Mouse (Mus musculus): ENCODE results near the gene Ccdc149. TPM values are rescaled to one million over a fixed set of nuclear protein-coding genes. Genes with fewer than 3 reads are reported as not detected.

The Ccdc149 gene
- 1 to 10 TPM in 1 of 2 experiments, under 1 TPM in 1; 0.68 to 1.3 TPM for total RNA-seq (2021)
- long read RNA-seq, experiment 1, partial matches to known transcripts = 0 of 4 reads
- long read RNA-seq, experiment 1, other reads (novel, unspliced or antisense) = 0 of 4 reads
- long read RNA-seq, experiment 2 = 0 reads

DNA sequence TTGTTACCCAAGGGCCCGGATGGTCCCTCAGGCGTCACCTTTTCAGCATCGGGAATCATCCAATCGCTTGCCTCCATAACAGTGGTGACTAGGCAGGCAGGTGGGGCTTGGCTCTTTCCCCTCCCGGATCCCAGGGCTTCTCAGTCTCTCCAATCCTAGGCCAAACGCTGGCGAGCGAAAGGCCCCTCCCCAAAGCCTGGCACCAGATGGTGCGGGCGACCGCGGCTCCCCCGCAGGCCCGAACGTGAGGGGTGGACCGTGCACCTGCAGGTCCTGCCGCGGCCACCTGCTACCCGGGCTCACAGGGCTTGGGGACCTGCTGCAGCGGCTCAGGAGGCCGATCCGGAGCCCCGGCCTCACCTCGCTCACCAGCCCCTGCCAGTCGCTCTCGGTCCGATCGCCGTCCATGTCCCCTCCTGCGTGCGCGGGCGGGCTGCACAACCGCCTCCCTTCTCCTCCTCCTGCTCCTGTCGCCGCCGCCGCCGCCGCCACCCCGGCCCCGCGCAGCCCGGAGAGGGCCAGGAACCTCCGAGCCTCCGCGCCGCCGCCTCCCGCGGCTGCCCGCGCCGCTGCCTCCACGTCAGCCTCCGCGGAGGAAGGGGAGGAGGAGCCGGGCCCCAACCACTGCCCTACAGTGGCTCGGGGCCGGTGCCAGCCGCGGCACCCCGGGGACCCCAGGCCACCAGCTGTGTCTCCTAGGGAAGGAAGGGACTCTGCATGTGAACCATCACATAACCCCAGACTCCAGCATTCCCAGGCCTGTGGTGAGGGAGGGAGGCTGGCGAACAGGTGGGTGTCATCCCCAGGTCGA lies at the start of gene Ccdc149:
TSS of gene Ccdc149 (minus strand) at position 531 of the 811 bp plus-strand sequence.
- DNase-seq (ENCODE audit: low spot score) = peak; percentile 32

DNA sequence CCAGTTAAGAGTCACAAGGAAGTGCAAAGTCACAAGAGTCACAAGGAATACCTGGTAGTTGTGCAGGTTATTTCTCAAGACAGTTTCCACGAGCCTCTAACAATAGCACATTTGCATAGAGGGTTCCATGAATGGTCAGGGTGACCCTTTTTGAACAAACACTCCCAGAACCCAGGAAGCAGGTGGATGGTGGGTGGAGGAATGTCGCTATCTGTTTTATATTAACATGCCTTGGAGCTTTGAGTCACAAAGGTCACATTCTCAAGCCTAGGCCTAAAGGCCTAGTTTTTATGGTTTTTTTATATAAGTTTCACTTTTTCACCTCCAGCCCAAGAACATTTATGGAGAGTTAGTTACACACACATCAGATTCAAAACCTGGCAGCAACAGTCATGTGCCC lies 48.6 kb upstream of the Ccdc149 start:
- DNase-seq (ENCODE audit: low spot score) = no peak

DNA sequence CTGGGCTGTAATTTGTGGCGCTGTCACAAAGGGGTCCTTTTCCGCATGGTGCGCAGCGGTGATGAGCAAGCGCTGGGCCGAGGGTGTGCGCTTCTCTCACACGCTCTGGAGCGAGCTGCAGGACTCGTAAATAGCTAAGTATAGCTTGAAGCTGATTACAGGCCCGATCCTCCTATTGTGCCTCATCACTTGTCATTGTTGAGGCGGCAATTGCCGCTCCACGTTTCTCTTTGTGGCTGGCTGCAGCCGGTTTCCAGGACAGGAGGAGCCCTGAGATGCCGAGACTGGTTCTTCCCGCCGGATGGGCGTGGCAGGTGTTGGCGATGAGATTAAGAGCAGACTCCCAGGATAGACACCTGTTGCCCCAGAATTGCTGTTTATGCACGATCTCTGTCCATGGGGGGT lies 44.8 kb upstream of the Ccdc149 start:
- no peak for DNase-seq (ENCODE audit: low spot score)

DNA sequence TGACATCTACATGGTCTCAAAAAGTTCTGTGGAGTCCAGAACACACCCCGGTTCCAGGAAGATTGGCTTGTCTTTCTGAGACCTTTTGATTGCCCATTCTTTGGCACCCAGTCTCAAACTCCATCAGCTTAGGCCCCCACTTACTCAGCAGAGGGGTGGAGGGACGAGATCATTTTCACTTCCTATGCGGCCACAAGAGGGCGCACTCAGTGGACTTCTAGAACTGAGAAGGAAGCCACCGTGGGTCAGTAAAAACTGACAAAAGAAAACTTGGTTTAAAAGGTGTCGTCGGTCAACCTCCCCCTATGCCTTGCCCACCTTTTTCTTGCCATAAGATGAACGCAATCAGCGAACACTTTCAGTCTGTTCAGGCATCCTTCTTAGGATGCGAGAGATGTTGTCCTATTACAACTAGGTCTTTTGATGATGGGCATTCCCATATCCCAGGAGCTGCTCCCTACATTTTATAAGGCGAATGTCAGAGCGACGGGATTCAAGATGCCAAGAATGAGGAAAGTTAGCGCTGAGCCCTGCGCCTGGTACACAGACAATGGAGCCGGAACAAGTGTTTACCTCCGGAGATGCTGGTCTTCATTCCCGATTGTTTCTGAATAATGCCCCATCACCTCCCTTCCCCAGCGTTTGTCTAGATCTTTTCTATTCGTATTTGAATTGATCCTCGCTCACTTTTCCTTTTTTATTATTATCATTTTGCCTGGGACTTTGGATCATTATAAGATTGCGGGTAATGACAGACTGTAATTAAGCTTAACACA lies 44.1 kb upstream of the Ccdc149 start:
- peak; percentile 74 for DNase-seq (ENCODE audit: low spot score)

DNA sequence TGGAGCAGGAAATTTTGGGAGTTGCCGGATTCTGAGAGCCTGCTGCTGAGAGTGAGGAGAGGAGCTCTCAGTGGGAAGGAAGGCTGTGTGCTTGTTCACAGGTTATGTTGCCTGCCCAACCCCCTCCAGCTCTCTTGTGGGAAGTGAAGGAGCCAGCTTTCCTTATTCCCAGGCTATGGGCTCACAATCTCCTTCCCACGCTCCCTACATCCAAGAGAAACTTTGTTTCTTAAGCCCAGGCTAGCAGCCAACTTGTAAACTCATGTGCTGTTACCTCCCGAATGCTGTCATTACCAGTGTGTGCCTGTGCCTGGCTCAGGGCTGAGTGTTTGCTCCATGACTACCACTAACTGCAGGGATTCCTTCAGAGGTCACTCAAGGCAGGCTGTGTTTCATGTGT lies 39.8 kb upstream of the Ccdc149 start:
- DNase-seq (ENCODE audit: low spot score) = peak; percentile 8

DNA sequence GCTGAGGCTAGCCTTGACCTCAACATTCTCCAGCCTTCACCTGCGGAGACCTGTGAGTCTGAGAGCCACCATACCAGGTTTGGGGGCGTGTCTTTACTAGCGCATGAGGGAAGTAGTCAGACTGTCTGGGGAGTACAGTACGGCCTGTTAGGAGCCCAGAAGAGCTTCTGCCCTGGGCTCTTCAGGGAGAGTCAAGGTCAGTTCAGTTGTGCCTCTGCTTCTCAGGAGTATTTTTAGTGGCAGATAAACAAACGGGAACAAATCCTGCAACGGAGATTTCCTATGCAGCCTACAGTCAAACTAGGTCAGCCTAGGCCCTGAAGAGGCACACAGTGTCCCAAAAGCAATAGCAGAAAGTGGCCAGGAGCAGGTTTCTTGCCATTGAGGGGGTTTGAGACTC lies 38.1 kb upstream of the Ccdc149 start:
- no peak for DNase-seq (ENCODE audit: low spot score)

DNA sequence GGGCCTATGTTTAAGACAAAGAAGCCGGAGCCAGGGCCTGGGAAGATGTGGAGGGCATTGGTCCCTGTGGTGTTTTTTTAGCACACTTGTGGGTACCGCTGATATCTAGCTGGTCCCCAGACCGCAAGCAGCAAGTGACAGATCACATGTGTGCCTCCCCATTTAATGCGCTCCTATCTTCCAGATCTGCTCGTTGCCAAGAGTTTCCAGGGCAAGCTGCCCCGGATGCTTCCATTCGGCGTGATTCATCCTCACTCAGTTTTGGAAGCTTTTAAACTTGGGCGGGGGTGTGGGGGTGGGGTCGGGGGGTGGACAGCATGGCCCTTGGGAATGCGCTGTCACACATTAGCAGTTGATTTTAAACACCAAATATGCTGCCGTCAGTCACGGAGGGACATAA lies 33.3 kb upstream of the Ccdc149 start:
- peak; percentile 27 for DNase-seq (ENCODE audit: low spot score)

DNA sequence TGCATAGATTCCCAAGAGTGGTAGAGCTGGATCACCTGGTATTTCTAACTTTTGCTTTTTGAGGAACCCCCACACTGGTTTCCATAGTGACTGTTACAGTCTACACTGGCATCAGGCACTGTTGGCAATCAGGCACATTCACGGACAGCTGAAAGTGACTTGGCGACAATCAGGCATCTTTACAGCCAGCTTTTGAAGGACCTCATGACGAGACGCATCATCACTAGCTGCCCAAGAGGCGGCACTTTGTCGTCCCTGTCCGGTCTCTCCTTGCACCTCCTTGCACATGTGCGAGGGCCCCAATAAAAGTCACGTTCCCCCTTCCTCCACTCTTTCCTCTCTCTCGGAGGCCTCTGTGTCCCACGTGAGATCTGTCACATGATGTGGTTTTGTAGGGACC lies 32.8 kb upstream of the Ccdc149 start:
- DNase-seq (ENCODE audit: low spot score) = no peak

DNA sequence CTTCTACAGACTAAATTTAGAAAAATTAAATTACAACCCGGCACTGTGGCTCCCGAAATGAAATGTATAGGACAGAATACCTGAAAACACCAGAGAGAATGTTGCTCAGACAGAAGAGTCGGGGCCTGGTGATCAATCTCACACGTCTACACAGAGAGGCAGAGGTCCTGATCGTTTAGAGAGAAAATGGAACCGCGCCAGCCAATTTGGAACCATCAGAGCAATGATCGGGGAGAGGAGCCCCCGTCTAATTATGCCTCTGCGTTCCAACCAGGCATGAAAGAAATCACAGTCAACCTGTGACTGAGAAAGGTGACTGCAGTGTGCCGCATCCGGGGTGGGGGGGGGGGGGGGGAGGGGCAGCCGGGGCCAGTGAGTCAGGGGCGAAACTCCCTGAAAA lies 24.4 kb upstream of the Ccdc149 start:
- DNase-seq (ENCODE audit: low spot score) = no peak

DNA sequence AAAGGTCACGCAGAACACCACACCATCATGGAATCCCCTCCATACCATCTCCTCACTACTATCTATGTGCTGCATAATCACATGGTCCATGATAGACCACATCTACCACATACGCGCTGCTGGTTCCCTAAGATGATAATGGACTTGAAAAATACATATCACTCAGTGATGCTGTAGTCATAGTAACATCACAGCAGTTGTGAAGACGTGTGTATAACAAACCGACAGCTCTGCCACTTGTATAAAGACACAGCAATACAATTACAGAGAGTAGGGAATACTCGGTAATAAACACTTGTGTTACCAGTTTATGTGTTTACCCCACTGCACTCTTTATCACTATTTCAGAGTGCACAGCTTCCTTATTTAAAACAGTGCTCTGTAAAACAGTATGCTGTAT lies 20.2 kb upstream of the Ccdc149 start:
- no peak for DNase-seq (ENCODE audit: low spot score)

DNA sequence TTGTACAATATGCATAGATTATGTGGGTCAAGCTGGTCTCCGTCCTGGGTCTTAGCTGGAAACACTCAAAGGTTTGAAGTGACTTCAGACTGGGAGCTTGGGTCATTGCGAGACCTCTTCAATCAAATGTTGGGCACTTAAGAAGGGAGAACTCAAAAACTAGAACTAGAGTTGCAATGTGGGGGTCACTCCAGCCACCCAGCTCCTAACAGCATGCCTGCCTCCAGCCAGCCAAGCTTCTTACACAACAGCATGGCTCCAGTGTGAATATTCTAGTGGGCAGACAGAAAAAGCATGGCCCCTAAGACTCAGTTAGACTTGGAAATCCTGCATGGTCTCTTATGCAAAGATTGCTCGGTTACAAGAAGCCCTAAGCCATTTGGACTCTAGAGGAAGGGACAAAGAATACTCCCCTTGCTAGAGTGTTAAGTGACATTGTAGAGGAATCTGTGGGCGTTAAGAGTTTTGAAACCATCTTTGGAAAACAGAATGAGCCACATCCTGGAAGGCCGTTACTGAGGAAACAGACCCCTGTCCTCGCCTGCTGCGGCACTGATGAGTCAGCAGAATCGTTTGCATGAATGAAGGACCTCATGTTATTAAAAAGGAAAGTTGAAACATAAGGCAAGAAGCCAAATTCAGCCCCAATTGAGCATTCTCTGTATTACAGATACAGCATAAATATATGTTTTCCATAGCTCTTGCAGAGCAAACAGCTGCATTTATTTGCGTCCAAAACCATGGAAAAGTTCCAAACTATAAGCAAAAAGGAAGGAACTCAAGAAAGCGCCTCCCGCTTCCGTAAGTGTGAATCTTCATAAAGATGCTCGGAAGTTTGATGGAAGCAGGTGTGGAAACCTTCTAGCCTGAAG lies 16.5 kb upstream of the Ccdc149 start:
- no peak for DNase-seq (ENCODE audit: low spot score)

DNA sequence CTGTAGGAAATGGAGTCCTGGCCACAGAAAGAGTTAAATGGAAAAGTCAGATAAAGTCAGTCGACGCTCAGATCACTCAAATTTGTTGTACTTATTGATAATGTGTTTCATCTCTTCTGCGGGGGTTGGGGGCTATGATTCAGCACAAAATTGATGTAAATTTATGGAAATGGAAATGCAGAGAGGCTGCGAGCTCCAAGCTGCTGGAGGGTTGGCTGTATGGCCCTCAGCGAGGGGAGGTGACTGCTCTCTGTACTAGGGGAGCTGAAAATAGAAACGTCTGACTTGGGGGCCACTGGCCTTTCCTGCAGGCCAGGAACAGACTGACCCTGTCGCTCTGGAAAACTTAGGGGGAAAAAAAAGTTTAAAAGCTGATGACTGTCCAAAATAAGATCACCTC lies 5.5 kb upstream of the Ccdc149 start:
- no peak for DNase-seq (ENCODE audit: low spot score)

DNA sequence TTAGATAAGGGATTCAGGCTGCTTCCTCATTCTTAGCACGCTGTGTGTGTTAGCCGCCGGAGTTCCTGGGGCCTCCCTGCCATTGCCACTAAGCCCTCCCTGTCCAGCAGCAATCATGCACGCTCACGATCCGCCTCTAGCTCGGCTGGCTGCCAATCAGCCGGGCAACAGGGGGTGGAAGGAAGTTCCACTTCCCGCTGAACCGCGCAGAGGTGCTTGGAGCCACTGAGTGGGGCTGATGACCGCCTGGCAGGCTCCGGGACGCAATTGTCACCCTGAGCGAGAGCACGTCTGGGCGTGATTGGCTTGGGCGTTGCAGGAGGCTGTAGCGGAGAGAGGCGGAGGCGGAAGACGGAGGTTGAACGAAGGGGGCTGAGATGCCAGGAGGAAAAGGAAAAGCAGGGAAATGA lies 5.0 kb upstream of the Ccdc149 start:
- peak; percentile 68 for DNase-seq (ENCODE audit: low spot score)

DNA sequence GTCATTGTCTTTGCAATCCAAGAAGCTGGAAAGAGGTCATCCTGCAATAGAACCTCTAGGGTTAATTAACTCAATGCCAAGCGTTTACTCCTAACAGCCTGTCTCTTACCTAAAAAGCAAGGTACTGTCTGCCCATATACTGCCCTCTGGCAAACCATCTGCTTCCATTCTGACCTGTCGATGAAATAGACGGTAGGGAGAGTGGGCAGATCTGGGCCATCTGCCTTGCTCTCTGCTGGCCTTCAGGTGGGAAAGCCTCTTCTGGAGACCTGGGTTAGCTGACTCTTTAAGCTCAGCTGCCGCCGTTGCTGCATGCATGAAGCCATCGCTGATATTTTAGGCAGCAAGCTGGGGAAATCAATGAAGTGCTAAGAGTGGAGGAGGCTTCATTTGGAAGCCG lies 2.7 kb upstream of the Ccdc149 start:
- DNase-seq (ENCODE audit: low spot score) = no peak

DNA sequence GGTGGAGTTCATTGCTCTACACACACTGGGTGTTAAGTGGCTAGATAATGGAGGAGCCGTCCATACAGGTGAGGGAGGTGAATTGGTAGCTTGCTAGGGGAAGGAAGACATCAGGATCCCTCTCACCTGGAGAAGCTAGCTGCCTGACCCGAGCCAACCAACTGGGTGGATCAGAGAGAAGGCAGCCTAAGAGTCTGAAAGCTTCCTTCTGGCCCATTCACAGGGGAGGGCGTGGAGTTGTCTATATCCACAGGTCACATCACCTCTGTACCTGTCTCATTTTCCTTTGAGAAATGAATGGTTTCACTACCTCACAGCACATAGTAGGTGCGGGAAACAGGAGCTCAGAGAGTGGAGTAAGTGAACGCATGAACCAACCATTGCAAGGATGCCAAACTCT lies 770 bp downstream of the Ccdc149 start:
- no peak for DNase-seq (ENCODE audit: low spot score)

DNA sequence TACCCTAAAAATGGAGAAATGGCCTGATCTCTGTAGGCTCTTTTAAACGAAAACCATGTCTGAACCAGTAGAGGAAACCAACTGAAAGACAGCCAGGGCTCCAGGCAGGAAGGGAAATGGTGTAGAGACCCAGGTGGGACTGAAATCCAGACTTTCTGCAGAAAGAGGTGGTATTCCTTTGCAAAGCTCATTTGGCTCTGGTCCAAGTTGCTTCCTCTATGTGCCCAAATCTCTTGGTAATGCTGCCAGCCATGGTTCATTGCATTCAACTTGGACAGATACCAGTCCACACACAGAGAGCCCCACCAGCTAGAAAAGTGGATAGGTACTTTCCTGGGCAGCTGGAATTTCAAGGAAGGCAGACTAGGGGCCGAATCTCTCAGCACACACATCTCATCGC lies 3.5 kb downstream of the Ccdc149 start:
- DNase-seq (ENCODE audit: low spot score) = no peak

DNA sequence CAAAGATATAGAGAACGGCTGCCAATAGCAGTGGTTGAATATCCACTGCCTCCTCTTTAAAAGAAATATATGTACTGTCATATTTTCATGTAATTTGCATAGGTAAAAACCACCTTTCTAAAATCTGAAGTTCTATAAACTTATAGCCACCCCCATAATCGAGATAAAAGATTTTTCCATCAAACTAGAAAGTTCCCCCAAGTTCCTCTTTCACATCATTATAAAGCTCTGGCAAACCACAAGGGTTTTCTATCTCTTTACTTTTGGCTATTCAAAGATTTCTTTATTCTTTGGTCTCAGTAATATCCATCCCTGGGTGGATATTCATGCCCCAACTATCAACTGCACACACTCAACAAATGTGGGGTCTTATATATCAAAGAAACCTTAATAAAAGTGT lies 8.9 kb downstream of the Ccdc149 start:
- no peak for DNase-seq (ENCODE audit: low spot score)

DNA sequence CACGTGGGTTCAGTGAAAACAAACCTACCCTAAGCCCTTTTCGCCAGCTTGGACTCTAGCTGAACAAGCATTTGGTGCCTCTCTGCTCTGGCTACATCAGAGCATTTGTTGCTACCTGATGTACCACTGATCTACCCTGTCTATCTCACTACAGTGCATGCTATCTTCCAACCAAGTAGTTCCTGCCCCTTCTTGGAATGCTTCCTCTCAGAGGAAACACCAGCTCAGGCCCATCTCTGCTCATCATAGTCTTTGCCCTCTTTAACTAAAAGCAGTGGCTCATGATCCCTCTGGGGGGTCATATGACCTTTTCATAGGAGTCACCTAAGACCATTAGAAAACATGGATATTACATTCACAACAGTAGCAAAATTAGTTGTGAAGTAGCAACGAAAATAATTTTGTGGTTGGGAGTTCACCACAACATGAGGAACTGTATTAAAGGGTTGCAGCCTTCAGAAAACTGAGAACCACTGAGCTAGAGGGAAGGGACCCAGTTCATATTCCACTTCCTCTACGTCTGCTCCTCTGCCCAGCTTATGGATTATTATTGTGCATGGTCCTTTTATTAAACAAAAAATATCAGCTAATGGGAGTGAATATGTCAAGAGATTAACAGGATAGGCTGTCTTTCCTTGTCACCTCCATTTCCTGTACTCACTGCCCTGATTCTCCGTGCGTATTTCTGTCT lies 9.7 kb downstream of the Ccdc149 start:
- DNase-seq (ENCODE audit: low spot score) = no peak

DNA sequence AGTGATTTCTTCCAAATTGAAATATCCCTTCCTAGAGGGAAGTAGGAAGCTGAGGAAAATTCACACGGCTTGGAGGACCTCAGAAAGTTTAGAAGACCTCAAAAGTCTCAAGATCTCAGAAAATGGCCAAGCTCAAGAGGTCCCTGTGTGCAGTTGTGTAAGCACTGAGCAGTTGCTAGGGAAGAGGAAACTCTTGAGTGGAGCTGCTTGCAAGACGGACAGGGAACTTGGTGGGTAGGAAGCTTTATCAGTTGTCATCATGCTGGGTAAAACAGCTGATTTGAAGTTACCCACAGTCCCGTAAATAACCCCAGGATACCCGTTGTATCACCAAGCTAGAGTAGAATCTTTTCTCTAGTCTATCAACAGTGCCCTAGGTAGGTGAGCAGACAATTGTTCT lies 12.0 kb downstream of the Ccdc149 start:
- no peak for DNase-seq (ENCODE audit: low spot score)

DNA sequence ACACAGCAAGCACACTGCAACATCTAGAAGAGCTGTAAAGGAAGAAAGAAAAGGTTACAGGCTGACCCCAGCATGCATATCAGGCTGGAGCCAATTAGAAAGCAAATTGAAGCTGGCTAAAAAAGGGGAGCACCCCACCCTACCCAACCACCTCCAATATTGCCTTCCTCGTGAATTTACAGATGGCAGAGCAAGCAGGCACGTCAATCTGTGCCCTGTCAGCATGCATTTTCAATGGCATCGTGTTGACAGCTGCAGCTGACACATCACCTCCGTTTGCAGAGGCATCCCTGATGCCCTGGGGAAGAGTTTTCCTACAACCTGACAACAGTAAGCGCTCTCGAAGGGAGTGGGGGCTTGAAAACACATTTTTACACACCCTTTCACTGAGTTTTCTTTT lies 14.2 kb downstream of the Ccdc149 start:
- DNase-seq (ENCODE audit: low spot score) = no peak

DNA sequence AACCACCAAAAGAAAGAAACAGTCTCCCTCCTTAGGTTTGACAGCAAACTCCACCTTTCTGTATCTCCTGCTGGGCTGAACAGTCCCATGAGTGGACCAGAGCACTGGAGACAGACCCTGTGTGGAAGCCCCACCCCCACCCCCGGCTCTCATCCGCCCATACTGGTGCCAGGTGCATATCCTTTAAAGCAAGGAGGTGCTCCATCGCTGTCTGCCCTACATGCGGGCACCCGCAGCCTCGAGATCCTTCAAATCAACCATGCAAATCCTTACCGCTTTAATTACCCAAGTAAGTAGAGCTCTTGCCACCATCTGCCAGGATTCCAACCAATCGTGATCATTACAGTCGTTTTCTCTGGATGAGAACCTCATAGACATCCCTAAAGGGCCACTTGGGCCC lies 20.5 kb downstream of the Ccdc149 start:
- no peak for DNase-seq (ENCODE audit: low spot score)
